Mouse (Mus musculus) induced T-regulatory cell, adult 2 months (primary cell): Measurements from ENCODE around the gene Psmc3ip.

Experiments used
- DNase-seq: peaks from one replicate; pipeline ENCODE4 v3.0.0-alpha.2; 2012; ENCODE audit warnings: low read depth

Gene Psmc3ip

GRCm38 (mm10) chr11:101052751-101053473 is 42.3 kb downstream of the Psmc3ip start:
- DNase-seq, result no peak

GRCm38 (mm10) chr11:101051617-101052016 is 43.6 kb downstream of the Psmc3ip start:
- no peak for DNase-seq

- DNase-seq, result no peak
These were observed 44.2 kb downstream of the Psmc3ip start for GRCm38 (mm10) chr11:101051051-101051493.

- no peak for DNase-seq
These were observed 44.9 kb downstream of the Psmc3ip start for GRCm38 (mm10) chr11:101050359-101050758.

GRCm38 (mm10) chr11:101047502-101047901 is 47.7 kb downstream of the Psmc3ip start:
- DNase-seq, result no peak

- peak; percentile 52 for DNase-seq
These were observed 48.8 kb downstream of the Psmc3ip start for GRCm38 (mm10) chr11:101046440-101046839.

GRCm38 (mm10) chr11:101045826-101046225 is 49.4 kb downstream of the Psmc3ip start:
- DNase-seq, result no peak
